Mouse (Mus musculus) neural tube, postnatal 0 days (tissue): Measurements from ENCODE around the gene Gne. TPM values are rescaled to one million over a fixed set of nuclear protein-coding genes. Genes with fewer than 3 reads are reported as not detected.

Experiments used
- polyA plus RNA-seq: library from polyadenylated mRNA; unstranded; fragments of >200 nt; fragmentation: Nextera tagmentation; extraction: Ambion mirVana; gene quantifications from 2 replicates; pipeline ENCODE4 v1.2.1, GENCODE M21; 2015

Gne gene
- 25.2 and 28.5 TPM in 2 replicates for polyA plus RNA-seq

GRCm38 (mm10) chr4:44083945-44084344 lies at the start of gene Gne:
Gne (minus strand) TSS chr4:44084177.

GRCm38 (mm10) chr4:44004126-44004525 lies 79.9 kb downstream of the Gne start, which contains the start of gene Clta:
Clta (plus strand) TSS chr4:44004452.

Other genes starting within 250 kb of the Gne start
- gene Olfr157, start 244.0 kb downstream of the Gne start, polyA plus RNA-seq, result not detected in 2 replicates
- gene Olfr155, start 232.6 kb downstream of the Gne start, polyA plus RNA-seq, result not detected in 2 replicates
- gene Reck, start 208.6 kb downstream of the Gne start, polyA plus RNA-seq, result 5.6 and 5.7 TPM in 2 replicates
- gene Glipr2, start 126.8 kb downstream of the Gne start, polyA plus RNA-seq, result 27.7 and 29.2 TPM in 2 replicates
- not detected in 2 replicates for gene Ccin, start 100.7 kb downstream of the Gne start, polyA plus RNA-seq
- 395 and 409 TPM in 2 replicates for gene Clta, start 79.7 kb downstream of the Gne start, polyA plus RNA-seq
- gene Rnf38, start 149.6 kb upstream of the Gne start, polyA plus RNA-seq, result 10.6 and 13.3 TPM in 2 replicates
- gene Melk, start 216.7 kb upstream of the Gne start, polyA plus RNA-seq, result 2.5 and 2.7 TPM in 2 replicates